Mouse (Mus musculus) fat pad, adult 2 months (tissue): ENCODE results near the gene Nfasc.

Experiments
- DNase-seq: peaks from one replicate; pipeline ENCODE4 v3.0.0-alpha.2; 2011; ENCODE audit warnings: low read depth, low spot score; ENCODE audit errors: extremely low read depth

Gene Nfasc

GRCm38 (mm10) chr1:132741175-132741997 lies at the start of gene Nfasc:
Gene Nfasc, minus strand, starts transcription at chr1:132741797.
- DNase-seq, result no peak

- no peak for DNase-seq
These were observed 49.5 kb upstream of the Nfasc start for GRCm38 (mm10) chr1:132791049-132791448.

GRCm38 (mm10) chr1:132786866-132787265 lies 45.3 kb upstream of the Nfasc start:
- no peak for DNase-seq

GRCm38 (mm10) chr1:132781607-132782445 lies 40.2 kb upstream of the Nfasc start:
- no peak for DNase-seq

GRCm38 (mm10) chr1:132780961-132781360 lies 39.4 kb upstream of the Nfasc start:
- DNase-seq, result no peak

GRCm38 (mm10) chr1:132780254-132780653 lies 38.7 kb upstream of the Nfasc start:
- no peak for DNase-seq

- no peak for DNase-seq
These were observed 33.4 kb upstream of the Nfasc start for GRCm38 (mm10) chr1:132774959-132775358.

- DNase-seq, result no peak
These were observed 29.8 kb upstream of the Nfasc start for GRCm38 (mm10) chr1:132771377-132771776.

GRCm38 (mm10) chr1:132769559-132769958 lies 28.0 kb upstream of the Nfasc start:
- DNase-seq, result no peak

- no peak for DNase-seq
These were observed 25.8 kb upstream of the Nfasc start for GRCm38 (mm10) chr1:132767422-132767821.

- DNase-seq, result no peak
These were observed 24.5 kb upstream of the Nfasc start for GRCm38 (mm10) chr1:132765887-132766651.

- DNase-seq, result no peak
These were observed 23.6 kb upstream of the Nfasc start for GRCm38 (mm10) chr1:132765222-132765621.

- DNase-seq, result no peak
These were observed 17.8 kb upstream of the Nfasc start for GRCm38 (mm10) chr1:132759390-132759789.

GRCm38 (mm10) chr1:132758656-132759370 lies 17.2 kb upstream of the Nfasc start:
- DNase-seq, result no peak

GRCm38 (mm10) chr1:132755211-132755610 lies 13.6 kb upstream of the Nfasc start:
- DNase-seq, result no peak

GRCm38 (mm10) chr1:132749217-132749884 lies 7.8 kb upstream of the Nfasc start:
- no peak for DNase-seq

GRCm38 (mm10) chr1:132746302-132746701 lies 4.7 kb upstream of the Nfasc start:
- DNase-seq, result no peak

GRCm38 (mm10) chr1:132745636-132746035 lies 4.0 kb upstream of the Nfasc start:
- no peak for DNase-seq

- no peak for DNase-seq
These were observed 2.5 kb downstream of the Nfasc start for GRCm38 (mm10) chr1:132739077-132739521.

GRCm38 (mm10) chr1:132736171-132736570 lies 5.4 kb downstream of the Nfasc start:
- no peak for DNase-seq
